Mouse (Mus musculus) layer of hippocampus, postnatal 14 days (tissue): Measurements from ENCODE around the gene Grm8. TPM values are rescaled to one million over a fixed set of nuclear protein-coding genes. Genes with fewer than 3 reads are reported as not detected.
A peak's percentile ranks its signal among the peaks of the same experiment; 100 is the strongest.

Experiments
- DNase-seq, 2 experiments: peaks; one replicate each; pipeline ENCODE4 v3.0.0; 2021 to 2022; ENCODE audit warnings: low spot score in 2 of 2, mixed read lengths in 1 of 2
- total RNA-seq, 2 experiments: library from RNA; stranded (reverse); gene quantifications; 2 replicates each; pipeline ENCODE4 v1.2.3; 2021

Gene Grm8
- total RNA-seq, 2 experiments from 2014 or later: 3.4 to 5.5 TPM

- DNase-seq: peak in 1 of 2 experiments; percentile 3
Observed at GRCm38 (mm10) chr6:28051966-28052365, 83.0 kb downstream of the Grm8 start.

- no peak for DNase-seq
Observed at GRCm38 (mm10) chr6:28042339-28042738, 92.6 kb downstream of the Grm8 start.

- DNase-seq: no peak
Observed at GRCm38 (mm10) chr6:28040815-28041214, 94.2 kb downstream of the Grm8 start.

GRCm38 (mm10) chr6:28032006-28032405 is 103.0 kb downstream of the Grm8 start:
- no peak for DNase-seq

GRCm38 (mm10) chr6:28017653-28018052 is 117.3 kb downstream of the Grm8 start:
- no peak for DNase-seq

- no peak for DNase-seq
Observed at GRCm38 (mm10) chr6:28007001-28007400, 128.0 kb downstream of the Grm8 start.

- no peak for DNase-seq
Observed at GRCm38 (mm10) chr6:27997250-27997649, 137.7 kb downstream of the Grm8 start.

GRCm38 (mm10) chr6:27991241-27991640 is 143.7 kb downstream of the Grm8 start:
- no peak for DNase-seq

GRCm38 (mm10) chr6:27982598-27982997 is 152.4 kb downstream of the Grm8 start:
- no peak for DNase-seq

- no peak for DNase-seq
Observed at GRCm38 (mm10) chr6:27982021-27982420, 153.0 kb downstream of the Grm8 start.

- no peak for DNase-seq
Observed at GRCm38 (mm10) chr6:27977361-27977760, 157.6 kb downstream of the Grm8 start.

- DNase-seq: peak in 1 of 2 experiments; percentile 30
Observed at GRCm38 (mm10) chr6:27968859-27969258, 166.1 kb downstream of the Grm8 start.

GRCm38 (mm10) chr6:27967037-27967436 is 167.9 kb downstream of the Grm8 start:
- no peak for DNase-seq

- no peak for DNase-seq
Observed at GRCm38 (mm10) chr6:27965237-27965636, 169.7 kb downstream of the Grm8 start.

GRCm38 (mm10) chr6:27963887-27964286 is 171.1 kb downstream of the Grm8 start:
- no peak for DNase-seq

GRCm38 (mm10) chr6:27956278-27956857 is 178.6 kb downstream of the Grm8 start:
- no peak for DNase-seq

GRCm38 (mm10) chr6:27951433-27951832 is 183.5 kb downstream of the Grm8 start:
- DNase-seq: no peak

GRCm38 (mm10) chr6:27928058-27928457 is 206.9 kb downstream of the Grm8 start:
- no peak for DNase-seq

- no peak for DNase-seq
Observed at GRCm38 (mm10) chr6:27913281-27913680, 221.7 kb downstream of the Grm8 start.

GRCm38 (mm10) chr6:27904358-27904757 is 230.6 kb downstream of the Grm8 start:
- no peak for DNase-seq

- no peak for DNase-seq
Observed at GRCm38 (mm10) chr6:27902224-27902623, 232.8 kb downstream of the Grm8 start.

GRCm38 (mm10) chr6:27901396-27901795 is 233.6 kb downstream of the Grm8 start:
- DNase-seq: no peak

- DNase-seq: no peak
Observed at GRCm38 (mm10) chr6:27895153-27895552, 239.8 kb downstream of the Grm8 start.

GRCm38 (mm10) chr6:27892886-27893285 is 242.1 kb downstream of the Grm8 start:
- no peak for DNase-seq
